Mouse (Mus musculus) limb, embryonic 11.5 days (tissue): ENCODE data around the gene Fndc11. TPM values are rescaled to one million over a fixed set of nuclear protein-coding genes. Genes with fewer than 3 reads are reported as not detected.

ENCODE experiments used
- ATAC-seq: fragments of 200-750 bp; cut with Nextera tagmentation; 2 replicates; pipeline ENCODE4 v1.8.0; 2017; ENCODE audit warnings: low read depth; ENCODE audit not compliant: insufficient number of reproducible peaks, low FRiP score, low TSS enrichment
- DNase-seq: peaks from one replicate; pipeline ENCODE4 v3.0.0-alpha.2; 2015; ENCODE audit warnings: low spot score
- H3K27ac ChIP-seq: fragments of 300-500 bp; sonication (generic); replicated peaks from 2 replicates; pipeline ENCODE4 v1.5.1; 2014; ENCODE audit warnings: low read depth, mild to moderate bottlenecking, low read length
- H3K27me3 ChIP-seq: fragments of 300-500 bp; sonication (generic); 2 replicates; pipeline ENCODE4 v1.6.1; 2014; ENCODE audit warnings: mild to moderate bottlenecking, low read length, mixed read lengths; ENCODE audit not compliant: control insufficient read depth, insufficient read depth
- H3K36me3 ChIP-seq: fragments of 300-500 bp; sonication (generic); 2 replicates; pipeline ENCODE4 v1.6.1; 2014; ENCODE audit warnings: mild to moderate bottlenecking, low read length, moderate library complexity, mixed read lengths; ENCODE audit not compliant: control insufficient read depth, insufficient read depth
- H3K4me1 ChIP-seq: fragments of 300-500 bp; sonication (generic); 2 replicates; pipeline ENCODE4 v1.6.1; 2014; ENCODE audit warnings: low read length, mixed read lengths; ENCODE audit not compliant: control insufficient read depth, insufficient read depth
- H3K4me2 ChIP-seq: fragments of 300-500 bp; sonication (generic); 2 replicates; pipeline ENCODE4 v1.6.1; 2014; ENCODE audit warnings: low read depth, mild to moderate bottlenecking, moderate library complexity; ENCODE audit not compliant: severe bottlenecking
- H3K4me3 ChIP-seq: fragments of 300-500 bp; sonication (generic); 2 replicates; pipeline ENCODE4 v1.5.1; 2014; ENCODE audit warnings: low read depth, low read length
- H3K9ac ChIP-seq: fragments of 300-500 bp; sonication (generic); 2 replicates; pipeline ENCODE4 v1.6.1; 2014; ENCODE audit warnings: mild to moderate bottlenecking, low read length
- H3K9me3 ChIP-seq: fragments of 300-500 bp; sonication (generic); 2 replicates; pipeline ENCODE4 v1.6.1; 2016; ENCODE audit warnings: low read length; ENCODE audit not compliant: control insufficient read depth
- WGBS: fragments of 180-500 bp; shearing (Covaris S2); extraction: QIAGEN DNeasy Blood & Tissue Kit; methylation state at CpG from one replicate; pipeline ENCODE4 v1.1.7; 2014; 5-methylcytosine and 5-hydroxymethylcytosine counted together
- polyA plus RNA-seq: library from polyadenylated mRNA; unstranded; fragments of >200 nt; fragmentation: Nextera tagmentation; extraction: Ambion mirVana; gene quantifications from 2 replicates; pipeline ENCODE4 v1.2.1, GENCODE M21; 2014

Fndc11 gene
- polyA plus RNA-seq: 0.17 and 0.69 TPM in 2 replicates

DNA sequence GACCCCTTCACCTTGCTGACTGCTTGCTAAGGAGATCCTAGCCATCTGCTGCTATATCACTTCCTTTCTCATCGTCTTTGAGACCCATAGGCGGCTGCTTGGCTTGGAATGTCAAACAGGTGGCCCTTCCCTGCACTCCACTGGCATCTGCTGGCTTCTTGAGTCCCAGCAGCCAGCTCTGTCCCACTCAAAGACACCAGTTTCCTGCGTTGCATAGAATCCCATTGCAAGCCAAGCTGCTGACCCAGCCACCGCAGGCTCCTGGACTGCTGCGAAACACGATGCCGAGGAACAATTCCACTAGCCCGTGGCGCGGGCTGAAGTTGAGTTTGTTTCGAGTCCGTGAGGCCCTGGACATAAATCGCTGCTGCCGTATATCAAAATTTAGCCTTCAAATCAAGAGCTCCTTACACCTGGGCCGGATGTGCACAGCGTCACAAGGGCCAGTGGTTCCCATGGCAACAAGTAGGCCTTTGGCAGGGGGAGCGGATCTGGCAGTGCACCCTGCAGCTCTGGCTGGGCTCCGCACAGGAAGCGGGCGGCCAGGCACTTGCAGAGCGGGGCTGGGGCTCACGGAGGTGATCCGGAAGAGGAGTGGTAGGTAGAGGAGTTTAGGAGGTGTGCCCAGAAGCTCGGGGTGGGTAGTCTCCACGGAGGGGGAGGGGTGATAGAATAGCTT lies at the start of gene Fndc11:
Gene Fndc11, plus strand, starts transcription at position 476 of the 679 bp plus-strand sequence.
- peak within 1 kb of the TSS; percentile 80 for H3K27ac ChIP-seq
- H3K4me3 ChIP-seq: peak within 1 kb of the TSS; percentile 22
- peak within 1 kb of the TSS; percentile 45 for H3K4me2 ChIP-seq
- ATAC-seq (peak; percentile 94), DNase-seq (peak; percentile 90)
- H3K9ac ChIP-seq: peak within 1 kb of the TSS; percentile 31; the same call in 1 of the 2 replicates
- no peaks in the 10 kb centered on the region for H3K27me3 ChIP-seq
- no peaks in the 10 kb centered on the region for H3K9me3 ChIP-seq
- WGBS: 2% methylated on average over 25 of the region's 25 CpGs
- H3K36me3 ChIP-seq: no peaks in the 10 kb centered on the region
- peaks cover 15% of the 10 kb centered on the region; the same call in 1 of the 2 replicates for H3K4me1 ChIP-seq

DNA sequence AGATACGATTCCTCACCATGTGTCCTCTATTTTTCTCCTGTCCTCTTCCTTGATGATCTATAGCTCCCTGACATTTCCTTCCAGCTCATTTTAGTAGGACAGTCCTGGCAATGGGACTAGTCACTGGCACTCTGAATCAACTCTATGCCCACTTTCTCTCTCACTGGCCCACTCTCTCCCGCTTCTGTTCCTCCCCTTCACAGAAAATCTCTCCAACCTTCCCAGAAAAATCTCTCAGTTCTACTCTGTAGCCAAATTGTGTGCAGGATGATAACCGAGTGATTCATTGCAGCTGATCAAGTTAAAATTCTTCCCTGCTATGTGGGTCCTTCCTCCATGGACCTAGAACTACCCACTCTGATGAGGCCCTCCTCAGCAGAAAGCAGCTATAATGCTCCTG lies 45.2 kb upstream of the Fndc11 start:
- Histone ChIP-seq H3K4me2 (no peak overlapping the region), H3K9ac (no peak overlapping the region), H3K36me3 (no peaks in the 10 kb centered on the region), H3K4me3 (no peak overlapping the region), H3K27ac (no peak overlapping the region), H3K9me3 (no peaks in the 10 kb centered on the region), H3K27me3 (no peaks in the 10 kb centered on the region), H3K4me1 (no peaks in the 10 kb centered on the region)
- DNase-seq (no peak), ATAC-seq (no peak)
- WGBS: 88% methylated on average over 3 of the region's 3 CpGs

DNA sequence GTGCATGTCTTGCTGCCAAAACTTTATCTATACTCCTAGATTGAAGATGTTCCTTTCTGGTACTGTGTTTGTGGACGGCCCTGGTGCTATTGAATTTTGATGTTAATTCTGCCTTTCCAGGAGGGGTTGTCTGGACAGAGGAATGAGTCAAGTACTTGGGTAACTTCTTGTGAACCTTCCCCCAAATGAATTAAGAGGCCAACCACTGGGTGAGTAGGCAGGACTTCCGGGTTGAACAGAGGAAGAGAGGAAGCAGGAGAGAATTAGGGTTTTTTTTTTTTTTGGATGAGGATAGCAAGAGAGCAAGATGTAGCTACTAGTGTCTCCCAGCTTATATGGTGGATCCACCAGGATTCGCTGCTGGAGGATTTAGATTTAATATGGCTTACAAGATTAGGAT lies 41.8 kb upstream of the Fndc11 start:
- H3K9me3 ChIP-seq: no peaks in the 10 kb centered on the region
- no peaks in the 10 kb centered on the region for H3K4me1 ChIP-seq
- H3K27me3 ChIP-seq: no peaks in the 10 kb centered on the region
- WGBS: 69% methylated on average over 3 of the region's 3 CpGs
- H3K4me2 ChIP-seq: no peak overlapping the region
- no peak overlapping the region for H3K9ac ChIP-seq
- H3K4me3 ChIP-seq: no peak overlapping the region
- ATAC-seq (no peak), DNase-seq (no peak)
- H3K36me3 ChIP-seq: no peaks in the 10 kb centered on the region
- H3K27ac ChIP-seq: no peak overlapping the region

DNA sequence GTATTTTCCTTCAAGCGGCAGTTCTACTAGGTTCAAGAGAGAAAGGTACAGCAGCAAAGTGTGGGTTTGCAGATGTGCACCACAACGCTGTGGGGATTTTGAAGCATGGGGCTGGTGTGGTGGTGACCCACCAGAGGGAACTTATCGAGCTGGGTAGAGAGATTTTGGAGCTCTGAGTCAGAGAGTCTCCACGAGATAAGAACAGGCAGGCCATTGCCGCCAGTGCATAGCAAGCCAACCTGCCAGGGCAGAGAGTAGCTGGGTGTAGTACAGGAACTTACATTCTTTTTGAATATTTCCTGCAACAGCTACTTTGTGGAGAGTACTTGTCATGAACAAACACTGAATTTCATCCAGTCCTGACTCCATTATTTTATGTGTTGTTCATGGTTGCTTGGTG lies 41.3 kb upstream of the Fndc11 start:
- DNase-seq (no peak), ATAC-seq (no peak)
- Histone ChIP-seq H3K27me3 (no peaks in the 10 kb centered on the region), H3K27ac (no peak overlapping the region), H3K9ac (no peak overlapping the region), H3K9me3 (no peaks in the 10 kb centered on the region), H3K4me3 (no peak overlapping the region), H3K36me3 (no peaks in the 10 kb centered on the region), H3K4me2 (no peak overlapping the region), H3K4me1 (no peaks in the 10 kb centered on the region)
- WGBS: 84% methylated on average over 5 of the region's 5 CpGs

DNA sequence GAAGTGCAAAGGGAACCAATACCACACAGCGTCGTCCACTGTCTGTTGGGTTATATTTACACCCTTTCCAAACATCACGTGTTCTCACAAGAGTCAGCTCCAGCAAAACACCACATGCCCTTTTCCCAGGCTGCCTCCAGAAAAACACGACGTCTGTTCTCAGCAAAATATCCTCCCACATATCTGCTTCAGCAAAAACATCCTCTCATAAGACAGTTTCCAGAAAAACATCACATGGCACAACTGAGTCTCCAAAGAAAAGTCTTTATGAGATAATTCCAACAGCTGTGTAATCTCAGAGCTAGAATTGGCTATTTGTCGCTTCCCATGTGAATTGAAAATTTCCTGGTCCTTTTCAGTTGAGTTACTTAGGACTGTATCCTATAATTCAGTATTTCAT lies 38.9 kb upstream of the Fndc11 start:
- no peak for ATAC-seq
- H3K9ac ChIP-seq: no peak overlapping the region
- H3K4me3 ChIP-seq: no peak overlapping the region
- H3K27ac ChIP-seq: no peak overlapping the region
- H3K27me3 ChIP-seq: no peaks in the 10 kb centered on the region
- no peak for DNase-seq
- no peak overlapping the region for H3K4me2 ChIP-seq
- WGBS: 77% methylated on average over 6 of the region's 6 CpGs
- no peaks in the 10 kb centered on the region for H3K4me1 ChIP-seq
- no peaks in the 10 kb centered on the region for H3K36me3 ChIP-seq
- no peaks in the 10 kb centered on the region for H3K9me3 ChIP-seq

DNA sequence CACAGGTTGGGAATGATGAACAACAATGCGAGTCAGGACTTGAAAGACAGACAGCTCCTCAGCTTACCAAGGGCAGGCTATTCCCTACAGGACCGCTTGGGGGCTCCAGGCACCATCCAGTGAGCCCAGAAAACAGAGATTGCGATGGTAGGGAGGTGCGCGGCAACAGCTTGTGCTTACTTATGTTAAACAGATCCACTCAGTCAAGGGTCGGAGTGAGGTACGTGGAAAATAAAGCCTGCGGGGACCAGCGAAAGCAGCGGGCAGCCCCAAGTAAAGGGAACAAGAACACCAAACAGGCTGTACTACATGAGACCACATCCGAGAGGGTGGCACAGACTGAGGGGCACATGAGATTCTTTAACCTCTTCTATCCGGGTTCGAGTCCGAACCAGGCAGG lies 33.2 kb upstream of the Fndc11 start:
- ATAC-seq: peak; percentile 69
- Histone ChIP-seq H3K4me1 (peaks cover 8% of the 10 kb centered on the region; the same call in 1 of the 2 replicates), H3K27ac (peak overlapping the region; percentile 94; the same call in 1 of the 2 replicates), H3K36me3 (no peaks in the 10 kb centered on the region; the same call in 1 of the 2 replicates), H3K9me3 (no peaks in the 10 kb centered on the region), H3K4me3 (peak overlapping the region; percentile 67), H3K4me2 (peak overlapping the region; percentile 75), H3K9ac (peak overlapping the region; percentile 95), H3K27me3 (no peaks in the 10 kb centered on the region)
- under 1% methylated on average over 14 of the region's 14 CpGs for WGBS
- DNase-seq: peak; percentile 92

DNA sequence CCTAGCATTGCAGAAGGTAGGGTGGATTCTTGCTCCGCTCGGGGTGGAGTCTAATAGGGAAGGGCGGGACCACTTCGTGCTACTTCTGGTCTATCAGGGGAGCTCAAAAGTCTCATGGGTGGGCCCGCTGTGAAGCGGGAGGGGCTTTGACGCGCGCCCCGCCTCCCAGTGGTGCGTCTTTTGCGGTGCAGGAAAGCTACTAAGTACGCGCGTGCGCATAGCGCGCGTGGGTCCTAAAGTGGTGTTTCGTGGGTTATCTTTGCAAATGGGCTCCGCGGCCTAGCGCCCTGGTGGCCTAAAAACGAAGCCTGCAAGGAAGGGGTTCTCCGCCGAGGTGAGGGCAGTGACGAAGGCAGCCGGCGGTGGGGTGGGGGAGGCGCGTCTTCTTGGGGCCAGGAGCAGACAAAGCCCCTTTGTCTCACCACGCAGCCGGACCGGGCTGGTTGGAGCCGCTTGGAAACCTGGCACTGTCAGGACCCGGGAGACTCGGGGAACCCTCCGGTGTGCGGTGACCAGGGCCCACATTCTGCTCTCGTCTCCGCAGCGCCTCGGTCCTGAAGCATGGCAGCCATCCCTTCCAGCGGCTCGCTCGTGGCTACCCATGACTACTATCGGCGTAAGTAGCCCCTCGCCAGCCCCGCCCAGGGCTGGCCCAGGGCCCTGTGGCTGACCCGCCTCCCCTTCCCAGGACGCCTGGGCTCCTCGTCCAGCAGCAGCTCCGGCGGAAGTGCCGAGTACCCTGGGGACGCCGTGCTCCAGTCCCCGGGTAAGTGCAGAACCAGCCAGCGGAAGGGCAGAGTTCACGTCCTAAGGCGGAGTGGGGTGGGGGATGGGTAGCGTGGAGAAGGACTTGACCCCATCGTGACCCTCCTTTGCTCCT lies 32.5 kb upstream of the Fndc11 start, which contains the start of gene Ppdpf:
Gene Ppdpf, plus strand, starts transcription at position 127 of the 880 bp plus-strand sequence.
- peak; percentile 91 for DNase-seq
- Histone ChIP-seq H3K9ac (peak within 1 kb of the TSS; percentile 95), H3K4me1 (peaks cover 8% of the 10 kb centered on the region; the same call in 1 of the 2 replicates), H3K4me3 (peak within 1 kb of the TSS; percentile 67), H3K27ac (peak within 1 kb of the TSS; percentile 94), H3K9me3 (no peaks in the 10 kb centered on the region), H3K27me3 (no peaks in the 10 kb centered on the region), H3K4me2 (peak within 1 kb of the TSS; percentile 75), H3K36me3 (no peaks in the 10 kb centered on the region; the same call in 1 of the 2 replicates)
- WGBS: under 1% methylated on average over 64 of the region's 64 CpGs
- peak; percentile 93 for ATAC-seq

DNA sequence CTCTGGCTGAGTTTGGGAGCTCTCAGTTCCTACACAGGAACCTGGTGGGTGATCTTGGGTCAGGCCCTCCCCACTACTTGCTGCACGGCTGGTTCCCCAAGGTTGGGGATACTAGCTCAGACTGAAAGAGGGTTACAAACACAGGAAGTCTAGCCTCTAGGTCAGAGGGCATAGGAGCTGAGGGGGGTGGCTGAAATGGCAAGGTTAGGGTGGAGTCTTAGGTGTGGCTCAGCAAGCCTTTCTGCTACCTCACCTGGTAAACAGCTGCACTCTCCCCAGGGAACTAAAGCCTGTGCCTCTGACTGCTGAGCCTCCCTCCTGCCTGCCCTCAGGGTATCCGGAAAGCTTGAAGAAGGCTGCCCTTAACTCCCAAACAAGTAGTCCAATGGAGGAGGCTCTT lies 31.1 kb upstream of the Fndc11 start:
- no peak overlapping the region for H3K9ac ChIP-seq
- no peaks in the 10 kb centered on the region for H3K27me3 ChIP-seq
- 41% methylated on average over 2 of the region's 2 CpGs for WGBS
- H3K4me2 ChIP-seq: peak overlapping the region; percentile 75; the same call in 1 of the 2 replicates
- H3K4me1 ChIP-seq: peaks cover 8% of the 10 kb centered on the region; the same call in 1 of the 2 replicates
- ATAC-seq (no peak), DNase-seq (no peak)
- no peaks in the 10 kb centered on the region for H3K9me3 ChIP-seq
- peak overlapping the region; percentile 67; the same call in 1 of the 2 replicates for H3K4me3 ChIP-seq
- H3K27ac ChIP-seq: 0 out of 2 replicates have a peak overlapping the region, but pooled peaks have one; percentile 8
- no peaks in the 10 kb centered on the region; the same call in 1 of the 2 replicates for H3K36me3 ChIP-seq
